Mouse (Mus musculus) megakaryocyte, embryonic 14.5 days (primary cell): ENCODE measurements around the gene Smg6.

Experiments used
- FLI1 ChIP-seq: IDR thresholded peaks from 2 replicates; pipeline ENCODE4 v1.6.1; 2012; ENCODE audit warnings: low read length, inconsistent platforms, mixed read lengths
- GATA1 ChIP-seq: IDR thresholded peaks from 3 replicates; pipeline ENCODE4 v1.6.1; 2012; ENCODE audit warnings: mixed read lengths, low read length, inconsistent platforms, borderline replicate concordance

- no peak for TF ChIP-seq FLI1
- TF ChIP-seq GATA1, result no peak
Measured at GRCm38 (mm10) chr11:75033581-75034067, 108.0 kb downstream of the Smg6 start.
